Mouse (Mus musculus) layer of hippocampus, postnatal 25 days (tissue): ENCODE data around the gene Arf3. TPM values are rescaled to one million over a fixed set of nuclear protein-coding genes. Genes with fewer than 3 reads are reported as not detected.
"Not testable (repeated sequence)": the region's sequence is repeated elsewhere in the genome, so short reads cannot be mapped to it uniquely, and the experiment has no call there.

ENCODE experiments used
- DNase-seq, 2 experiments: peaks; one replicate each; pipeline ENCODE4 v3.0.0; 2022; ENCODE audit warnings: mixed read lengths in 2 of 2, low spot score in 1 of 2; ENCODE audit errors: extremely low spot score in 1 of 2
- total RNA-seq, 2 experiments: library from RNA; stranded (reverse); gene quantifications; 2 replicates each; pipeline ENCODE4 v1.2.3; 2021

Gene Arf3
- total RNA-seq = 100 to 1,000 TPM; 759 to 832 TPM

- peak; percentile 92 to 93 for DNase-seq
These were observed at the start of gene Arf3 for GRCm38 (mm10) chr15:98762670-98763529. TSS of gene Arf3 (minus strand) at chr15:98763214.

- DNase-seq = not testable (repeated sequence)
These were observed 47.2 kb upstream of the Arf3 start for GRCm38 (mm10) chr15:98810212-98810611.

GRCm38 (mm10) chr15:98809390-98809789 lies 46.4 kb upstream of the Arf3 start, which contains the start of gene Ddn:
TSS of gene Ddn (minus strand) at chr15:98809490.
- DNase-seq = no peak

- peak; percentile 53 to 65 for DNase-seq
These were observed 45.7 kb upstream of the Arf3 start for GRCm38 (mm10) chr15:98808651-98809134.

DNA sequence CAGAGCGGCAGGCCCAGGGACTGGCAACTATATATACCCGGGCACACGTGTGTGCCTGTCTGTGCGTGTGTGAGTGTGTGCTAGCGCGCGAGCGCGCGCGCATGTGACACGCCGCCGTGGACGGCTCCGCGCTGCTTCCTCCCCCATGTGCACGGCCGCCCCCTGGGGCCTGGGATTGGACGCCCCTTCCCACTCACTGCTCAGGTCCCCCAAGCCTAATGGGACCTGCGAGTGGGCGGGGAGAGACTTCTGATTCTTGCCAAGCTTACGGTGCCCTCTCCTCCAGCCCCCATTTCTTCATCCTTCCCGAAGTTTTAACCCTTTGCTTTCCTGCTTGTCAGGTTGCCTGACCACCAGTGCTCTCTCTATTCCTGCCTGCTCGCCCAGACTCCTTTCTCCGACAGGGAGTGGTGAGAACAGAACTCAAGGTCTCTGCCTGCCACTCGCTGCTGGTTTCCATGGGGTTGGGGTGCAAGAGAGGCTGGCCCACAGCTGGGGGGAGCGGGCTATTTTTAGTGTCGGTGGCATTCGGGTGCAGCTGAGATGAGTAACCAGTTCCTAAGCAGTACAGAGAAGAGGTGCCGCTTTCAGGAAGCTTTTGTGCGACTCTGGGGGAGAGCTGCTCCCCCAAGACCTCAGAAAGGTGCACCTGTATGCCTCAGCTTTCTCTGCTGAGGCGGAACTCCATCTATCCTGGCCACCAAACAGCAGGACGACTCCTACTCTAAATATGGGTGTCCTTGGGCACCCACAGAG lies 45.1 kb upstream of the Arf3 start:
- DNase-seq = peak; percentile 87 to 91

DNA sequence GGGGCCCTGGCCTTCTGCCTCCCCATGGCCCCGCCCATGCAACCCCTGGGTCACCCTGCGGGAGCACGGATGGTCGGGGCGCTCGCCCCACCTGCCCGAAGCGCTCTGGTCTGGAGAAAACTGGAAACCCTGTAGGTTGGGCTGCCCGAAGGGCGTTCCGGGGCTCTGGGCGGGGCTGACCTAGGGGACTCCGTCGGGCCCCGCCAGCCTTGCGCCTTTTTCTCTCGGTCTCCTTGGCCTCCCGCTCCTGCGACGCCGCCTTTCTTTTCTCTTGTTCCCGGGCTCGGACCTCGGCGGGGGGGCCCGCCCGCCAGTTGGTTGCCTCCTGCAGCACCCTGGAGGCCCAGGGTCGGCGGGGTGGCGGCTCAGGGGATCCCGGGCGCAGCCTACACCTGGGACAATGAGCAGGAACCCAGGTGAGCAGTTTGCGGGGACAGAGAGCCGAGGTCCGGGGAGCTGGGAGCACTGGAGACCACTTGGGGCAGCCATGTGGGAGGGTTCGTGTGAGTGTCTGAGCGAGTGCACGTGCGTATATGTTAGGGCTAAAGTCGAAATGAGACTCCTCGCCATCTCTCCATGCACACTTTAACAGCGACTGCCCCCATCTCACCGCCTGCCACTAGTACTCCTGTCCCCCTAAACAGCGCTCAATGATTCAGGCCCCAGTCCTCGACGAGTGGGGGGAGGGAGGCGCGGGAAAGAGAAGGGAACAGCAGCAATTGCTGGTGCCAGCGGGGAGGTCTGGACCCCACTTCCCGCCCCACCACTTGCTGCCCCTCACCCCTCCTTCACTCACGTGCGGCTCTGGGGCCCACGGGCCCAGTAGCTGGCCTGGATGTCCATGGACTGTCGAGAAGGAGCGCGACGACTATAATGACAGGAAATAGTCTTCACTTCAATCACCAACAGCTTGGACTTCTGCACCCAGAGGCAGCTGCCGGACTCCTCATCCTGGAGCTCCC lies 44.1 kb upstream of the Arf3 start:
- DNase-seq = peak in 1 of 2 experiments; percentile 44

- no peak for DNase-seq
These were observed 43.2 kb upstream of the Arf3 start for GRCm38 (mm10) chr15:98806071-98806808.

GRCm38 (mm10) chr15:98805324-98806040 lies 42.5 kb upstream of the Arf3 start:
- peak; percentile 58 to 68 for DNase-seq

GRCm38 (mm10) chr15:98804054-98804453 lies 41.0 kb upstream of the Arf3 start:
- peak; percentile 81 to 98 for DNase-seq

DNA sequence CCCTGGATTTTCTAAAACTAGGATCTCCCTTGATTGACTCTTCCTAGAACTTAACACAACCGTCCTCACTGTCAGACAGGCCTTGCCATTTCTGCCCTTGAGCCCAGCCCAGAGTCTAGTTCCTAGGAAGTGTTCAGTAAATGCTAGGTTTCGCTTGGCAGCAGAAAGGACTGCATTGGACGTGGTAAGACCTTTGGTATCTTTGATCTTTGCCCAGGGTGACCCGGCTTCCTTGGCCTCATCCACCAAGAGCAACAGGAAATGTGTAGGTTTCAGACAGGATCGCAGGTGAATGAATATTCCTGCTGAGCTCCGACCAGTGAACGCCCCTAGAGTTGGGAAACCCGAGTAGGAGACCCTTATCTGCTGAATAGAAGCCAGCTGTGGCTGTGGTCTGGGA lies 39.9 kb upstream of the Arf3 start:
- no peak for DNase-seq

GRCm38 (mm10) chr15:98799396-98799795 lies 36.4 kb upstream of the Arf3 start:
- peak; percentile 70 to 94 for DNase-seq

DNA sequence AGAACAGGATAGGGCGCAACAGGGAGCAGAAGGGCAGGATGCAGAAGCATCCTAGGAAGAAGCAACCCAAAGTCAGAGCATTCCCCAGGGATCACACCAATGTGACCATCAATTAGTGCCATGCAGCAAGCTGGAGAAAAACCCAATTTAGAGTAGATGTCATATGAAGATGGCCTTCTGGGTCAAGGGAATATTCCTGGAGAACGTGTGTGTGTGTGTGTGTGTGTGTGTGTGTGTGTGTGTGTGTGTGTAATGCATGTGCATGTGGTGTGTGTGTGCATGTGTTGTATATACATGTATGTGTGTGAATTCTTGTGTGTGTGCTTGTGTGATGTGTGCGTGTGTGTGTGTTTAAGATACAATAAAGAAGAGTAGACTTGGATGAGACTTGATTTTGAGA lies 35.9 kb upstream of the Arf3 start:
- DNase-seq = no peak

DNA sequence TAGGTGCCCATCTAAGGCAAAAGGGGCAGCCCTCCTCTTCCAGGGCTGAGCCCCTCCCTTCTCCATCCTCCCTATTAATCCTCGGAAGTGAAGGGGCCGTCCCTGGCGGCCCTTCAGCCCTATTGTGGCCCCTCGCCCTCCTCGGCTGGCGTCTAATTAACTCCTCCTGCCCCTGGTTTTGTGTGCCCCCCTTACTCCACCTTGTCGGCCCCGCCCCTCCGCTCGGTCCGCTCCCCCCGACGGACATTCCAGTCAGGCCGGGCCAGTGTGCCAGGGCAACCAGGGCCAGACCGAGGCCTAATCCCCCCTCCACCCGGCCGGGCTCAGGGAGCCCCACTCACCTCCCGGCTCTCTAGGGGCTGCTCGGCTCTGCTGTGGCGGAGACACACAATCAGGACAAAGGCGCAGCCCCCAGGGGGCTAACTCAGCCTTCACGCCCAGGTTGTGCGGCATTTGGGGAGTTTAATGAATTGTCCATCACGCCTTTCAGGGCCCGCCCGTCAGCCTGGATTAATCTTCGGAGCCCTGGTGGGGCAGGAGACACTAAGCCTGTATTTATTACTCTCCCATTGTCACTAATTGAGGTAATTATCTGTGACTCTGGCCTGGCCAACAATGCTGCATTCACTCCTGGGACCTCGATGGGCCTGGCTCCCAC lies 35.0 kb upstream of the Arf3 start:
- DNase-seq = no peak

GRCm38 (mm10) chr15:98796803-98797595 lies 34.0 kb upstream of the Arf3 start:
- no peak for DNase-seq

DNA sequence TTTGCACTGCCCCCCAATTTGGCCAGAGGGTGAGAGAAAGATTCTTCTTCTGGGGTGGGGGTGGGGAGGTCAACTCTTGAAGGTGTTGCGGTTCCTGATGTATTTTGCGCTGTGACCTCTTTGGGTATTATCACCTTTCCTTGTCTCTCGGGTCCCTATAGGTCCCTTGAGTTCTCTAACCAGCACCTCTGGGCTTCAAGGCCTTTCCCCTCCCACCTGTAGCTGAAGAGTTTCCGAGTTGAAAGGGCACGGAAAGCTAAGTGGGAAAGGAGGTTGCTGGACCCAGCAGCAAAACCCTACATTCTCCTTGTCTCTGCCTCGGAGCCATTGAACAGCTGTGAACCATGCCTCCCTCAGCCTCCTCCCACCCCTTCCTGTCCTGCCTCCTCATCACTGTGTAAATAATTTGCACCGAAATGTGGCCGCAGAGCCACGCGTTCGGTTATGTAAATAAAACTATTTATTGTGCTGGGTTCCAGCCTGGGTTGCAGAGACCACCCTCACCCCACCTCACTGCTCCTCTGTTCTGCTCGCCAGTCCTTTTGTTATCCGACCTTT lies 30.2 kb upstream of the Arf3 start:
- DNase-seq = no peak

- DNase-seq = no peak
These were observed 29.4 kb upstream of the Arf3 start for GRCm38 (mm10) chr15:98792233-98793020.
